Mouse (Mus musculus) B cell, adult 2 months (primary cell): ENCODE measurements around the gene Slc17a6.
"Not testable (repeated sequence)": the region's sequence is repeated elsewhere in the genome, so short reads cannot be mapped to it uniquely, and the experiment has no call there.

ENCODE experiments used
- DNase-seq, 2 experiments: peaks; one replicate each; pipeline ENCODE4 v3.0.0; 2022

Slc17a6 gene

DNA sequence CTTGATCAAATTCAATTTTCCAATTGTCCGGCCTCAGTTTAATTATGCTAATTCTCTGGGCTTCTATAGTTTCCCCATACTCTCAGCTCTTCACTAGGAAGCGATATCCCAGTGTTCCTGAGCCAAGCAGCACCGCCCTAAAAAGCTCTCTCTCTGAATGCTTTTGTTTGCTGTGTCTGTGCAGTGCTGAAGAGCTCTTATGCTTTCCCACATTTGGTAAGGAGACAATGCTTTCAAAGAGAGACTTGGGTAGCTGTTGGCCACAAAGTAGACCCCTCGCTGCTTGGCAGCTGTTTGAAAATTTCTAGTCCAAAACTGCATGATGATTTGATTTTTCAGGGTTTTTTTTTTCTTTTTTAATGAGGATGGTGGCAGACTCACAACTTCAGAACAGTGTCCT, 72.6 kb downstream of the Slc17a6 start:
- no peak for DNase-seq

DNA sequence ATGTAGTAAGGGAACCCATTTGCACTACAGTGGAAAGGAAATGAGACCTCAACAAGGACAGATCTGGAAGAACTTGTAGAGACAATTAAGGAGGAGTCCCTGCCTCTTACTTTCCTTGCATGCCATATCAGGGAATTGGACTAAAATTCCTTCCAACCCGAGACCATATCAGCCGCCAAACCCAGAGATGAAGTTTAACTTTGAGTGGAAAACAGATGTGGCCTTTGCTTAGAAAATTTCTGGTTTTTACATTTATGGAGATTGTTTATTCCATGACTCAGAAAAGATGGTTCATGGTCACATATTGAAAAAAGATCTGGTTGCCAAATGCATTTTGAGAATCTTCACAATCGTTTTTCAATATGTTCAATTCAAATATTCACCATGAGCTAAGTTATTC, 87.7 kb downstream of the Slc17a6 start:
- no peak for DNase-seq

DNA sequence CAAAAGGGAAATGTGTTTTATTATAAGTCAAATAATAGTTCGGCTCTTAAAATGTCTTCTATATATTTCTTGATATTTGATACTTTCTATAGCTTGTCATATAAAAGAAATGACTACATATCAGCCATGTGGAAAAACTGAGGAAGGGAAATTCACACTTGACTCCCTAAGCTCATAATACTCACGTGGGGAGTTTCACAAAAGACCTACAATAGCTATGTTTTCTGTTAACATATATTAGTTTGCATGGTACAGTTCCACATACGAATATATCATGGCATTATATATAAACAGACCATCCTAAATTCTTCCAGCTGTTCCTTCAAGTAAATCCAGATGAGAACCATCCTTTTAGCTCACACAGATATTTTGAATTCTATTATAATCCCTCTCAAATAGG, 88.5 kb downstream of the Slc17a6 start:
- DNase-seq = not testable (repeated sequence)

DNA sequence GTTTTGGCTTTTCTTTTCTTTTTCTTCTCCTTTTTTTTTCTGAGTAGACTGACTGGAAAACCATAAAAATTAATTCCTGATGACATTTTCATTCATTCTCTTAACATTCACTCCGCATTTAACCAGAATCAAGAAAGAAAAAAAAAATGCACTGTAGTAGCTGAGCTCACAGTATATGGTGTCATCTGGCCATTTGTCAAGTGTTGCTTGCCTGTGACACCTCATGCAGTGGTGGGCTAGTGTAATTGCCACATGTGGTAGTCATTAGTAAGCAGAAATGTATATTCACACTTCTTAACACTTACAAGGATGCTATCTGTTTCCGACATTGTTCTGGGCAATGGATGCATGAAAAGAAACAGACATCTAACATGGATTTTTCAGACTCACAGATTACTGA, 94.0 kb downstream of the Slc17a6 start:
- no peak for DNase-seq
